Mouse (Mus musculus): ENCODE results near the gene Ttc27.

- TF ChIP-seq CTCF (IDR thresholded peaks at IDR 0.05; ENCODE audit: low read depth, low read length) (no peak), POLR2A (IDR thresholded peaks at IDR 0.05; ENCODE audit: insufficient read depth, low read length) (no peak)
Measured at GRCm38 (mm10) chr17:74902453-74902852, 184.9 kb downstream of the Ttc27 start.
